Mouse (Mus musculus): Measurements from ENCODE around the gene Abhd15. TPM values are rescaled to one million over a fixed set of nuclear protein-coding genes. Genes with fewer than 3 reads are reported as not detected.
"Not testable (repeated sequence)": the region's sequence is repeated elsewhere in the genome, so short reads cannot be mapped to it uniquely, and the experiment has no call there.

The Abhd15 gene
- polyA plus RNA-seq, 1 experiment from 2014 or later = 0.15 TPM

GRCm38 (mm10) chr11:77516553-77517425, 1.9 kb downstream of the Abhd15 start:
- no peak for ATAC-seq
- no peak for TF ChIP-seq CTCF (IDR thresholded peaks at IDR 0.05)
- in situ Hi-C loops (cut with MboI; ENCODE audit: low pct_unique_long_range_greater_than_20kb) = loop anchor here (25.0 kb wide), 1 partner anchor 296 kb away; no protein-coding TSS in a partner anchor
- DNase-seq (ENCODE audit: low read depth, low spot score) = no peak
- POLR2A ChIA-PET = no interaction called here
- CTCF ChIA-PET = interaction anchor here (1.3 kb wide), 2 partner anchors 11 to 23 kb away, joined by 3 read pairs; no protein-coding TSS in a partner anchor
- H3K27me3 ChIP-seq = peaks cover 4% of the 10 kb centered on the region

- no peak for TF ChIP-seq CTCF (IDR thresholded peaks at IDR 0.05)
- H3K27me3 ChIP-seq = peaks cover 4% of the 10 kb centered on the region
- DNase-seq (ENCODE audit: low read depth, low spot score) (no peak), ATAC-seq (no peak)
- CTCF ChIA-PET = interaction anchor here (1.3 kb wide), 2 partner anchors 10 to 22 kb away, joined by 3 read pairs; no protein-coding TSS in a partner anchor
- POLR2A ChIA-PET = no interaction called here
- in situ Hi-C loops (cut with MboI; ENCODE audit: low pct_unique_long_range_greater_than_20kb) = loop anchor here (25.0 kb wide), 1 partner anchor 294 kb away; no protein-coding TSS in a partner anchor
Observed at GRCm38 (mm10) chr11:77518051-77518798, 3.3 kb downstream of the Abhd15 start.

GRCm38 (mm10) chr11:77519043-77519442, 4.1 kb downstream of the Abhd15 start, which contains the start of gene Gm10392:
Gene Gm10392 (minus strand): TSS chr11:77519198.
- CTCF ChIA-PET = interaction anchor here (0.8 to 2.8 kb wide), 4 partner anchors 9 to 18 kb away, joined by 3 to 10 read pairs (median 8); no protein-coding TSS in a partner anchor

GRCm38 (mm10) chr11:77520601-77521529, 5.9 kb downstream of the Abhd15 start:
- in situ Hi-C loops (cut with MboI; ENCODE audit: low pct_unique_long_range_greater_than_20kb) = loop anchor here (25.0 kb wide), 1 partner anchor 291 kb away; no protein-coding TSS in a partner anchor
- no peak for TF ChIP-seq CTCF (IDR thresholded peaks at IDR 0.05)
- H3K27me3 ChIP-seq = no peaks in the 10 kb centered on the region
- DNase-seq (ENCODE audit: low read depth, low spot score) = no peak
- ChIA-PET CTCF (interaction anchor here (1.8 to 2.8 kb wide), 3 partner anchors 11 to 26 kb away, joined by 5 to 10 read pairs (median 8); no protein-coding TSS in a partner anchor), POLR2A (interaction anchor here (0.5 to 0.7 kb wide), 2 partner anchors 15 to 180 kb away, joined by 5 read pairs; no protein-coding TSS in a partner anchor)
- ATAC-seq = no peak

More at GRCm38 (mm10) chr11:77519043-77519442, 4.1 kb downstream of the Abhd15 start, which contains the start of gene Gm10392:
- POLR2A ChIA-PET = no interaction called here
- DNase-seq (ENCODE audit: low read depth, low spot score) = no peak
- no peak for TF ChIP-seq CTCF (IDR thresholded peaks at IDR 0.05)
- peaks cover 4% of the 10 kb centered on the region for H3K27me3 ChIP-seq
- in situ Hi-C loops (cut with MboI; ENCODE audit: low pct_unique_long_range_greater_than_20kb) = loop anchor here (25.0 kb wide), 1 partner anchor 293 kb away; no protein-coding TSS in a partner anchor
- no peak for ATAC-seq

DNA sequence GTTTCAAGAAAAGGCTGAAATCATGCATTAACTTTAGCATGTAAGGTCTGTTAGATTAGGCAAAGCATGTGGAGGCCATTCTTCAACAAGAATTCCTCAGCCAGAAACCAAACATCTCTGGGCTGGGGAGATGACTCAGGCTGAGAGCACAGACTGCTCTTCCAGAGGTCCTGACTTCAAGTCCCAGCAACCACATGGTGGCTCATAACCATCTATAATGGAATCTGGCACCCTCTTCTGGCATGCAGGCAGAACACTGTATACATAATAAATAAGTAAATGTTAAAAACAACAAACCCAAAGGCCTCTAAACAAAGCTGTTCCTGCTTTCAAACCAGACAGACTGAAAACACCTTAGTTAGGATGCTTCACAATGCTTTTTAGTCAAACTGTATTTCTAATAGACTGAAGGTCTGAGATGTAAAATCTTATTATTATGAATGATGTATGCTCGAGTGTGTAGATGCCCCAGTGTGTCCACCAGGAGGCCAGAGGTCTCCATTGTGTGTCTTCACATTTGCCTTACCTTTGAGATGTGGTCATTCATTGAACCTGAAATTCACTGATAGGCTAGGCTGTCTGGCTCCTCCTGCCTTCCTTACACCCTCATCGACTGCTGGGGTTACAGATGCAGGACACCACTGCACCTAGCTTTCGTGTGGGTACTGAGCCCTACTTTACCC, 11.0 kb downstream of the Abhd15 start:
- in situ Hi-C loops (cut with MboI; ENCODE audit: low pct_unique_long_range_greater_than_20kb) = no loop called here
- CTCF ChIA-PET = interaction anchor here (1.7 kb wide), 1 partner anchor 18 kb away, joined by 4 read pairs; no protein-coding TSS in a partner anchor
- POLR2A ChIA-PET = interaction anchor here (0.6 kb wide), 1 partner anchor 53 kb away, joined by 4 read pairs; no protein-coding TSS in a partner anchor

GRCm38 (mm10) chr11:77528420-77528819, 13.5 kb downstream of the Abhd15 start:
- ChIA-PET CTCF (interaction anchor here (1.3 to 2.1 kb wide), 5 partner anchors 9 to 20 kb away, joined by 3 to 7 read pairs (median 5); partner anchors contain the start of gene Gm10392), POLR2A (interaction anchor here (1.5 kb wide), 1 partner anchor 15 kb away, joined by 3 read pairs; no protein-coding TSS in a partner anchor)
- ATAC-seq; in situ Hi-C loops (cut with MboI; ENCODE audit: low pct_unique_long_range_greater_than_20kb); H3K27me3 ChIP-seq; DNase-seq (ENCODE audit: low read depth, low spot score): not testable (repeated sequence)

More for the DNA sequence above, 11.0 kb downstream of the Abhd15 start:
- peak; percentile 33 for TF ChIP-seq CTCF (IDR thresholded peaks at IDR 0.05)
- H3K27me3 ChIP-seq = no peaks in the 10 kb centered on the region
- no peak for DNase-seq (ENCODE audit: low read depth, low spot score)
- ATAC-seq = no peak

DNA sequence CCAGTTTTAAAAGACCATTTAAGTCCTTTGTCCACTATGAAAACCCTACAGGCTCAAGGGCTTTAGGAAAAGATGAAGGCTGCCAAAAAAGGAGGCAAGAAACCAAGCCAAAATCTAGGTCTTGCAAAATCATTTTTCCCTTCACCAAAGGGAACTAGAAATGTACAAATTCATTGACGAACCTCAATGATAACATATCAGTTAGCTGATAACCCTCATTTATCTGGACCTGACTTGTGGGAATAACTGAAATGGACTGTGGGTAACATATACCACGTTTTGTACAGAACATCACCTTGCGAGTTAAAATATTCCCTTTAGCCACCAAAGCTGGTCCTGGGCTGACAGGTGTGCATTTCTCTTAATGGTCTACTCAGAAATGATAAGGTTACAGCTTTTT, 14.7 kb downstream of the Abhd15 start:
- CTCF ChIA-PET = interaction anchor here (1.9 kb wide), 1 partner anchor 22 kb away, joined by 5 read pairs; no protein-coding TSS in a partner anchor
- H3K27me3 ChIP-seq = no peaks in the 10 kb centered on the region
- ATAC-seq (no peak), DNase-seq (ENCODE audit: low read depth, low spot score) (no peak)
- no peak for TF ChIP-seq CTCF (IDR thresholded peaks at IDR 0.05)
- POLR2A ChIA-PET = no interaction called here
- in situ Hi-C loops (cut with MboI; ENCODE audit: low pct_unique_long_range_greater_than_20kb) = no loop called here

DNA sequence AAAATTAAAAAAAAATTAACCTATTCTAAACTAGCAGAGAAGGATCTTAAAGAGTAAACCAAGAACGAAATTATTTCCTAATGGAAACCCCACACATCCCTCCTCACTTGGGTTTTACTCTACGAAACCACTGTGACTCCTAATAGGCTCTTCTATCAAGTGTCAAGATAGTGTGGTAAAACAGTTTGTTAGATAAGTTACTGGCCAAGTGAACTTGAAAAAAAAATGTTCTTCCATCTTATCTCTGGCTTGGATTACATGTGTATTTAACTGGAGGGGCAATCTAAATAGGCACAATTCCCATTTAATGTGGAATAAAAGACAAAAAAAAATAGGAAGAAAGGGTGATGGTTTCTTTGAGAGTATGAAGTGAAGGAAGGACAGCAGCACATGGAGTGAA, 15.9 kb downstream of the Abhd15 start:
- no peak for TF ChIP-seq CTCF (IDR thresholded peaks at IDR 0.05)
- in situ Hi-C loops (cut with MboI; ENCODE audit: low pct_unique_long_range_greater_than_20kb) = no loop called here
- POLR2A ChIA-PET = no interaction called here
- DNase-seq (ENCODE audit: low read depth, low spot score) = no peak
- no peaks in the 10 kb centered on the region for H3K27me3 ChIP-seq
- CTCF ChIA-PET = no interaction called here
- no peak for ATAC-seq
